Mouse (Mus musculus): ENCODE results near the gene Poc5. TPM values are rescaled to one million over a fixed set of nuclear protein-coding genes. Genes with fewer than 3 reads are reported as not detected.

The Poc5 gene
- polyA plus RNA-seq, 1 experiment from 2014 or later = 14.9 TPM

DNA sequence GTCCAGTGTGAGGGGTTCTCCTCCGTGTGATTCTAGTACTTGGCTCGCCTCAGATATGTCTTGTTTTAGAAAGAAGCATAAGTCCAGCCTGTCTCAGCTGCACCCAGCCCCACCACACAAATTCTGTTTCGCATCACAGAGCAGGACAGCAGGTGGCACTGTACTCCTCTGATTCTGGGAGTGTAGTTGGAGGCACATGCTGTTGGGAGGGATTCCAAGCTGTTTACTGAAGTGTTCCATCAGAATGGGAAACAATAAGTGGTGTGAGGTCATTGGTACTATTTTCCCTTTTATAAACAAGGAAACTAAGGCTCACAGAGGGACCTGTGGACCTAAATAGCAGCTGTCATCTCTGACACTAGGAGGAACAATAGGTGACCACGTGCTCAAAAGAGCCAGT is 18.9 kb downstream of the Poc5 start:
- peaks cover 62% of the 10 kb centered on the region for H3K36me3 ChIP-seq
- WGBS = 70% methylated on average over 4 of the region's 4 CpGs
- ATAC-seq (ENCODE audit: insufficient number of reproducible peaks, insufficient read depth, low FRiP score, low TSS enrichment, low read depth) = 0 out of 2 replicates have a peak, but pooled peaks have one; percentile 26

DNA sequence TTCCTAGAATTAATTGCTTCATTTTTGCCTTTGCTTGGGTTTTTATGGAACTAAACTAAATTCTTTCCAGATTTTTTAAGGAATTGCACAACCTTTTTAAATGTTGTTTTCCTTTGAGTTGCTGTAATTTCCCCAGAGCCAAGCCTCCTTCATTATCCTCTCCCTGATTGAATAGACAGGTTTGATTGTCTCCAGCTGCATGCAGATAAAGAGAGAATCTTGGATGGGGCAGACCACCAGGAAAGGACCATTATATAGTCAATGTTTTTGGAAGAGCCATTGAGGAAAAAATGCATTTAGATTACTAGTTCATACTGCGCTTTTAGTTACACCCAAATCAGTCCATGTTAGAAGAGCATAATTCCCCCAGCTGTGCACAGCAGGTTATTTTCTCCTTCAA is 20.7 kb downstream of the Poc5 start:
- Histone ChIP-seq H3K9me3 (no peaks in the 10 kb centered on the region), H3K4me3 (no peak overlapping the region), H3K4me2 (no peak overlapping the region), H3K9ac (no peak overlapping the region), H3K36me3 (peaks cover 65% of the 10 kb centered on the region), H3K27me3 (no peaks in the 10 kb centered on the region), H3K4me1 (peaks cover 15% of the 10 kb centered on the region), H3K27ac (peak overlapping the region; percentile 78)
- 66% methylated on average over 1 of the region's 1 CpGs for WGBS
- no peak for ATAC-seq (ENCODE audit: insufficient number of reproducible peaks, insufficient read depth, low FRiP score, low TSS enrichment, low read depth)

More for the DNA sequence above, 18.9 kb downstream of the Poc5 start:
- H3K4me3 ChIP-seq = no peak overlapping the region
- H3K9ac ChIP-seq = no peak overlapping the region
- H3K27me3 ChIP-seq = no peaks in the 10 kb centered on the region
- peaks cover 13% of the 10 kb centered on the region for H3K4me1 ChIP-seq
- no peak overlapping the region for H3K27ac ChIP-seq
- no peaks in the 10 kb centered on the region for H3K9me3 ChIP-seq
- no peak overlapping the region for H3K4me2 ChIP-seq

DNA sequence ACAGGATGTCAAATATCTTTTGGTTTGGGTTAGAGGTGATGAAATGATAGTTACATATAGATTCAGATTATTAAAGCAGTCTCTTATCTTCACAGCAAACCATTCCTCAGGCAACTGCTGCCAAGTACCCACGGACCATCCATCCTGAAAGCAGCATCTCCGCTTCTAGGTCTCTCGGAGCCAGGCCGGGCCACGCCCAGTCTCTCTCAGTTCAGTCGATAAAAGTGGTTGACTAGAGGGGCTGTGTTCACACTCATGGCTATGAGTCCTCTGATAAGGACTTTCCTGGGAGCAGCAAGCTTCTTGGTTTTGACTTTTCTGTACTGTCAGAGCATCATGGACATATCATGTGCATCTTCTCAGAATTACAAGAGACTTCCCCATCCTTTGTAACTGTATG is 26.3 kb downstream of the Poc5 start:
- Histone ChIP-seq H3K4me3 (no peak overlapping the region), H3K27ac (peak overlapping the region; percentile 34; the same call in 1 of the 2 replicates), H3K4me1 (peaks cover 14% of the 10 kb centered on the region), H3K4me2 (no peak overlapping the region), H3K36me3 (peaks cover 70% of the 10 kb centered on the region), H3K9me3 (no peaks in the 10 kb centered on the region), H3K9ac (no peak overlapping the region), H3K27me3 (no peaks in the 10 kb centered on the region)
- 90% methylated on average over 6 of the region's 6 CpGs for WGBS
- no peak for ATAC-seq (ENCODE audit: insufficient number of reproducible peaks, insufficient read depth, low FRiP score, low TSS enrichment, low read depth)

GRCm38 (mm10) chr13:96416380-96416779 is 28.3 kb downstream of the Poc5 start:
- Histone ChIP-seq H3K36me3 (peaks cover 59% of the 10 kb centered on the region), H3K27ac (no peak overlapping the region)

GRCm38 (mm10) chr13:96417261-96417813 is 29.2 kb downstream of the Poc5 start:
- ATAC-seq (ENCODE audit: insufficient number of reproducible peaks, insufficient read depth, low FRiP score, low TSS enrichment, low read depth) = no peak
- no peak overlapping the region for H3K4me2 ChIP-seq
- peaks cover 54% of the 10 kb centered on the region for H3K36me3 ChIP-seq
- no peak overlapping the region for H3K4me3 ChIP-seq
- H3K9me3 ChIP-seq = no peaks in the 10 kb centered on the region
- H3K4me1 ChIP-seq = 0 out of 2 replicates have a peak, but pooled peaks cover 10% of the 10 kb centered on the region
- 76% methylated on average over 5 of the region's 5 CpGs for WGBS
- no peak overlapping the region for H3K9ac ChIP-seq
- H3K27ac ChIP-seq = no peak overlapping the region
- H3K27me3 ChIP-seq = no peaks in the 10 kb centered on the region

More at GRCm38 (mm10) chr13:96416380-96416779, 28.3 kb downstream of the Poc5 start:
- peaks cover 14% of the 10 kb centered on the region for H3K4me1 ChIP-seq
- 93% methylated on average over 8 of the region's 8 CpGs for WGBS
- no peak for ATAC-seq (ENCODE audit: insufficient number of reproducible peaks, insufficient read depth, low FRiP score, low TSS enrichment, low read depth)
- H3K4me2 ChIP-seq = no peak overlapping the region
- H3K4me3 ChIP-seq = no peak overlapping the region
- no peaks in the 10 kb centered on the region for H3K27me3 ChIP-seq
- H3K9ac ChIP-seq = no peak overlapping the region
- H3K9me3 ChIP-seq = no peaks in the 10 kb centered on the region

DNA sequence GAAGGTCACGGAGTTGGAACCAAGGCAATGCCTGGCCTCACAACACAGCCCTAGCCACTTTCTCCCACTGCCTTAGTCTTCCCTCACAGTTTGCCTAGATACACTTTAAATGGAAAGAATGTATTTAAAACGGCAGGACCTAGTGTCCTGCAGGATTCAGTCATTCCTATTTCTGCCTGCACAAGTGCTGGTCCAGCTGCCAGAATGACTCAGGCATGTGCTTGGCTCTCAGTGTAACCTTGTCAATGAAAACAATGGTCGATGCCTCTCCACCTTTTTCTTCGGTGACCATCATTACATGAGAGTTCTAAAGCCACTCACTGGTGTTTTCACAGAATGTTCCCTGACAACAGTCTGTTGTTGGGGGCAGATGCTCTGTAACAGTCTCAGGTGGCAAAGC is 30.4 kb downstream of the Poc5 start:
- ATAC-seq (ENCODE audit: insufficient number of reproducible peaks, insufficient read depth, low FRiP score, low TSS enrichment, low read depth) = no peak
- Histone ChIP-seq H3K27ac (no peak overlapping the region), H3K4me1 (0 out of 2 replicates have a peak, but pooled peaks cover 10% of the 10 kb centered on the region), H3K9ac (no peak overlapping the region), H3K27me3 (no peaks in the 10 kb centered on the region), H3K36me3 (peaks cover 44% of the 10 kb centered on the region), H3K4me3 (no peak overlapping the region), H3K4me2 (no peak overlapping the region), H3K9me3 (no peaks in the 10 kb centered on the region)
- WGBS = 94% methylated on average over 4 of the region's 4 CpGs

- Histone ChIP-seq H3K36me3 (peaks cover 20% of the 10 kb centered on the region), H3K27me3 (no peaks in the 10 kb centered on the region), H3K4me3 (no peak overlapping the region), H3K4me1 (peaks cover 10% of the 10 kb centered on the region), H3K27ac (no peak overlapping the region), H3K4me2 (no peak overlapping the region), H3K9ac (no peak overlapping the region), H3K9me3 (no peaks in the 10 kb centered on the region)
- ATAC-seq (ENCODE audit: insufficient number of reproducible peaks, insufficient read depth, low FRiP score, low TSS enrichment, low read depth) = no peak
Measured at GRCm38 (mm10) chr13:96421230-96421629, 33.1 kb downstream of the Poc5 start.

- no peak overlapping the region for H3K9ac ChIP-seq
- no peaks in the 10 kb centered on the region for H3K27me3 ChIP-seq
- no peak overlapping the region for H3K27ac ChIP-seq
- no peak for ATAC-seq (ENCODE audit: insufficient number of reproducible peaks, insufficient read depth, low FRiP score, low TSS enrichment, low read depth)
- WGBS = 90% methylated on average over 12 of the region's 12 CpGs
- H3K4me2 ChIP-seq = no peak overlapping the region
- H3K36me3 ChIP-seq = 0 out of 2 replicates have a peak, but pooled peaks cover under 1% of the 10 kb centered on the region
- H3K4me3 ChIP-seq = no peak overlapping the region
- H3K9me3 ChIP-seq = no peaks in the 10 kb centered on the region
- H3K4me1 ChIP-seq = peaks cover 22% of the 10 kb centered on the region
Measured at GRCm38 (mm10) chr13:96424496-96425274, 36.6 kb downstream of the Poc5 start.

- no peak overlapping the region for H3K4me3 ChIP-seq
- H3K27ac ChIP-seq = 0 out of 2 replicates have a peak overlapping the region, but pooled peaks have one; percentile 62
- peaks cover 22% of the 10 kb centered on the region for H3K4me1 ChIP-seq
- no peak overlapping the region for H3K9ac ChIP-seq
- no peaks in the 10 kb centered on the region for H3K27me3 ChIP-seq
- no peak overlapping the region for H3K4me2 ChIP-seq
- H3K9me3 ChIP-seq = no peaks in the 10 kb centered on the region
- 47% methylated on average over 3 of the region's 3 CpGs for WGBS
- no peak for ATAC-seq (ENCODE audit: insufficient number of reproducible peaks, insufficient read depth, low FRiP score, low TSS enrichment, low read depth)
- no peaks in the 10 kb centered on the region for H3K36me3 ChIP-seq
Measured at GRCm38 (mm10) chr13:96426044-96426443, 38.0 kb downstream of the Poc5 start.

GRCm38 (mm10) chr13:96428531-96428930 is 40.4 kb downstream of the Poc5 start:
- H3K27me3 ChIP-seq = no peaks in the 10 kb centered on the region
- peaks cover 22% of the 10 kb centered on the region for H3K4me1 ChIP-seq
- H3K4me2 ChIP-seq = no peak overlapping the region
- no peaks in the 10 kb centered on the region for H3K9me3 ChIP-seq
- H3K36me3 ChIP-seq = no peaks in the 10 kb centered on the region
- no peak overlapping the region for H3K27ac ChIP-seq
- no peak overlapping the region for H3K9ac ChIP-seq
- no peak overlapping the region for H3K4me3 ChIP-seq
- no peak for ATAC-seq (ENCODE audit: insufficient number of reproducible peaks, insufficient read depth, low FRiP score, low TSS enrichment, low read depth)
- 85% methylated on average over 5 of the region's 5 CpGs for WGBS

DNA sequence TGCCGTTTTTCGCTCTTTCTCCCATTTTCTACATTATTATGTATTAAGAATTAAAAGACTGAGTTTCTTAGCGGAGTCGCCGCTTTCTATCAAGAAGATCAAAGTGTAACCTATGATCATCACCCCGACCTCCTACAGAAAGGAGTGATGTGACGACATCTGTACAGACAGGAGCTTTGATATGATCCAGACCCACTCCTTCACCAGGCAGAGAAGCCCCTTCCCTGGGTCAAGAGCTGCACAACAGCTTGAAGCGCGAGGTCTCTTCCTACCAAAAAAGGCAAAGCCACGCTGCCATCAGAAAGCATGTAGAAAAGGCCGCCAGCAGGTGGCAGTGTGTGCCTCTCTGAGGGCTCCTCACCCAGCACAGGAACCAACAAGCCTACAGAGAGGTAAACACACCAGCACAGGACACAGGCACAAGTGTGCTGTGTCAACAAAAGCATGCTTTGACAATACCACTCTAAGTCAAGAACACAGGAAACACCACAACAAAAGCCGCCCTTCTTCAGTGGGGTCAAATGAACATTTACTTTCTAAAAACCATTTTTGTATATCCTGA is 43.6 kb downstream of the Poc5 start:
- peaks cover 32% of the 10 kb centered on the region for H3K4me1 ChIP-seq
- H3K9ac ChIP-seq = no peak overlapping the region
- H3K27ac ChIP-seq = no peak overlapping the region
- no peaks in the 10 kb centered on the region for H3K36me3 ChIP-seq
- no peak for ATAC-seq (ENCODE audit: insufficient number of reproducible peaks, insufficient read depth, low FRiP score, low TSS enrichment, low read depth)
- H3K9me3 ChIP-seq = no peaks in the 10 kb centered on the region
- no peak overlapping the region for H3K4me3 ChIP-seq
- 33% methylated on average over 12 of the region's 12 CpGs for WGBS
- no peak overlapping the region for H3K4me2 ChIP-seq
- no peaks in the 10 kb centered on the region for H3K27me3 ChIP-seq

GRCm38 (mm10) chr13:96432376-96432811 is 44.3 kb downstream of the Poc5 start:
- no peak overlapping the region for H3K9ac ChIP-seq
- ATAC-seq (ENCODE audit: insufficient number of reproducible peaks, insufficient read depth, low FRiP score, low TSS enrichment, low read depth) = no peak
- no peak overlapping the region for H3K4me3 ChIP-seq
- no peak overlapping the region for H3K27ac ChIP-seq
- no peaks in the 10 kb centered on the region for H3K36me3 ChIP-seq
- H3K4me1 ChIP-seq = peaks cover 25% of the 10 kb centered on the region
- no peak overlapping the region for H3K4me2 ChIP-seq
- no peaks in the 10 kb centered on the region for H3K27me3 ChIP-seq
- WGBS = 52% methylated on average over 3 of the region's 3 CpGs
- no peaks in the 10 kb centered on the region for H3K9me3 ChIP-seq
